Mouse (Mus musculus) CH12.LX (cell line): ENCODE data around the gene Hepacam2.

Experiments used
- CHD1 ChIP-seq: IDR thresholded peaks from 2 replicates; pipeline ENCODE4 v1.6.1; 2012; ENCODE audit warnings: low read depth, low read length, improper control_type of control experiment, inconsistent platforms
- CTCF ChIP-seq, 2 experiments: IDR thresholded peaks in 1 of 2; conservative IDR thresholded peaks in 1 of 2; 2 replicates each; pipeline ENCODE4 v1.5.1; 2011 to 2012; ENCODE audit warnings: low read depth in 2 of 2, low read length in 2 of 2, improper control_type of control experiment in 1 of 2, inconsistent platforms in 1 of 2, mild to moderate bottlenecking in 1 of 2, moderate library complexity in 1 of 2
- EP300 ChIP-seq: IDR thresholded peaks from 2 replicates; pipeline ENCODE4 v1.6.1; 2011; ENCODE audit warnings: low read length, improper control_type of control experiment
- MAX ChIP-seq: IDR thresholded peaks from 2 replicates; pipeline ENCODE4 v1.6.1; 2011; ENCODE audit warnings: low read length, improper control_type of control experiment
- MYC ChIP-seq: IDR thresholded peaks from 2 replicates; pipeline ENCODE4 v1.6.1; 2011; ENCODE audit warnings: low read depth, mild to moderate bottlenecking, improper control_type of control experiment, low read length
- NELFE ChIP-seq: IDR thresholded peaks from 2 replicates; pipeline ENCODE4 v1.6.1; 2011; ENCODE audit warnings: low read depth, low read length, improper control_type of control experiment
- POLR2A ChIP-seq: IDR thresholded peaks from 2 replicates; pipeline ENCODE4 v1.6.1; 2011; ENCODE audit warnings: low read depth, mild to moderate bottlenecking, improper control_type of control experiment, low read length
- SMC3 ChIP-seq: IDR thresholded peaks from 2 replicates; pipeline ENCODE4 v1.6.1; 2011; ENCODE audit warnings: low read depth, low read length, improper control_type of control experiment
- USF1 ChIP-seq: IDR thresholded peaks from 2 replicates; pipeline ENCODE4 v1.6.1; 2014; ENCODE audit warnings: low read depth, mild to moderate bottlenecking, inconsistent platforms, low read length, improper control_type of control experiment
- ZC3H11A ChIP-seq: IDR thresholded peaks from 2 replicates; pipeline ENCODE4 v1.6.1; 2012; ENCODE audit warnings: low read depth, mild to moderate bottlenecking, inconsistent platforms, low read length, improper control_type of control experiment
- ZMIZ1 ChIP-seq: IDR thresholded peaks from 2 replicates; pipeline ENCODE4 v1.6.1; 2012; ENCODE audit warnings: low read depth, mild to moderate bottlenecking, inconsistent platforms, low read length, improper control_type of control experiment

DNA sequence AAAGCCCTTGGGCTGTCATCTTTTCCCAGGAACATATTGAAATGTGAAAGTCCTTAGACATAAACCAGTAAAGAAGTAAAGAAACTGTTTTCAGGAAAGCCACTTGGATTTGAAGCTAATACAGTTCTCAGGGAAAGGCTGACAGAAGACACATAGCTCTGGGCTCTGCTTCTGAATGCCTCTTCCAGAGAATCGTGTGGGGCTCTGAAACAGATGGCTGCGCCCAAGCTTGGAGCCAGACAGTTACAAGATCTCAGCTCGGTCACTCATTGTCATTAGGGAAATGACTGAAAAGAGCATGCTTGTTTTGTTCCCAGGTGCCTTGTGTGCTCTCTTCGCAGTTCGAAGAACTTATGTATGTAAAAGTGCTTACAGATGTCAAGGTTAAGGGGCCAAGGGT, 43.7 kb downstream of the Hepacam2 start:
- TF ChIP-seq ZC3H11A (no peak), CTCF (conservative IDR thresholded peaks at IDR 0.05 in 1 of 2, IDR thresholded peaks at IDR 0.05 in 1 of 2; ENCODE audit: low read depth in 2 of 2, low read length in 2 of 2) (no peak), POLR2A (no peak), EP300 (no peak), MAX (no peak), CHD1 (no peak), SMC3 (no peak), MYC (no peak), NELFE (no peak), ZMIZ1 (no peak), USF1 (no peak)
